Mouse (Mus musculus) neutrophil, adult 5-6 weeks (primary cell): Measurements from ENCODE around the gene Dync1h1. TPM values are rescaled to one million over a fixed set of nuclear protein-coding genes. Genes with fewer than 3 reads are reported as not detected.

Source experiments
- ATAC-seq: fragments of 151-379, 151-347 bp; 2 replicates; pipeline ENCODE4 v1.8.0; 2017; ENCODE audit warnings: mild to moderate bottlenecking, moderate TSS enrichment; ENCODE audit not compliant: insufficient number of reproducible peaks, poor library complexity, low FRiP score, severe bottlenecking; ENCODE audit errors: extremely low read depth
- total RNA-seq: library from RNA; stranded (forward); fragments of 200-1000 nt; gene quantifications from 2 replicates; pipeline ENCODE4 v1.2.3, GENCODE M21; 2017

Gene Dync1h1
- total RNA-seq, 1 experiment from 2014 or later, result 169 TPM

GRCm38 (mm10) chr12:110600225-110600991 is 844 bp upstream of the Dync1h1 start:
- no peak for ATAC-seq

- peak; percentile 37; the same call in 1 of the 2 replicates for ATAC-seq
Observed at GRCm38 (mm10) chr12:110606161-110606560, 4.9 kb downstream of the Dync1h1 start.

- no peak for ATAC-seq
Observed at GRCm38 (mm10) chr12:110606676-110607075, 5.4 kb downstream of the Dync1h1 start.

GRCm38 (mm10) chr12:110608460-110609152 is 7.4 kb downstream of the Dync1h1 start:
- ATAC-seq, result no peak

GRCm38 (mm10) chr12:110609153-110609497 is 7.9 kb downstream of the Dync1h1 start:
- ATAC-seq, result no peak

GRCm38 (mm10) chr12:110610713-110611112 is 9.5 kb downstream of the Dync1h1 start:
- no peak for ATAC-seq

- ATAC-seq, result no peak
Observed at GRCm38 (mm10) chr12:110630056-110630455, 28.8 kb downstream of the Dync1h1 start.

GRCm38 (mm10) chr12:110636293-110636692 is 35.0 kb downstream of the Dync1h1 start:
- ATAC-seq, result no peak

GRCm38 (mm10) chr12:110637507-110638114 is 36.4 kb downstream of the Dync1h1 start:
- ATAC-seq, result no peak

- ATAC-seq, result no peak
Observed at GRCm38 (mm10) chr12:110650241-110650641, 49.0 kb downstream of the Dync1h1 start.

- ATAC-seq, result no peak
Observed at GRCm38 (mm10) chr12:110651464-110651863, 50.2 kb downstream of the Dync1h1 start.

- ATAC-seq, result no peak
Observed at GRCm38 (mm10) chr12:110661746-110662145, 60.5 kb downstream of the Dync1h1 start.

GRCm38 (mm10) chr12:110667466-110668077 is 66.3 kb downstream of the Dync1h1 start:
- ATAC-seq, result no peak

- ATAC-seq, result no peak
Observed at GRCm38 (mm10) chr12:110674243-110674642, 73.0 kb downstream of the Dync1h1 start.

GRCm38 (mm10) chr12:110681191-110681590 is 79.9 kb downstream of the Dync1h1 start:
- ATAC-seq, result no peak

- ATAC-seq, result no peak
Observed at GRCm38 (mm10) chr12:110681878-110682277, 80.6 kb downstream of the Dync1h1 start.

GRCm38 (mm10) chr12:110682561-110683299 is 81.5 kb downstream of the Dync1h1 start, which contains the start of gene 1700001K19Rik:
1700001K19Rik (minus strand) TSS chr12:110682619.
- ATAC-seq, result no peak

GRCm38 (mm10) chr12:110683580-110683979 is 82.3 kb downstream of the Dync1h1 start:
- ATAC-seq, result no peak
